In the genomic region with DNA sequence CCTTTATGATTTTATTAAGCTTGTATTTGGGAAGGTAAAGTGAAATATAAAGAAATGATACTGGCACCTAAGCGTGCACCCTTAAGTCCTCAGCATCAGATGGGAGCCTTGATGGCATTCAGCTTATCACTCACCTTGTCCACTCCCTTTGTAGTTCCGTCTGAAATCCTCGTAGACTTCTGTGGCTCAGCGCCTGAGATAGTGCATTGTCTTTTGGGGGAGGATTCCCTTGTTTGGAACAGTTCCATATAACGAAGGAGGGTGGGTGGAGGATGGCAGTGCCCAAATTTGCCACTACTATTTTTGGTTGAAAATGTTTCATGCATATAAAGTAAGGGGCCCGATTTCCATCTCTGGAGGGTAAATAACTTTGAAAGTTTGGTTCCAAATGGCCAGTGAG, we compare ENCODE assay signal across 9 mouse cellular contexts. TPM values are rescaled to one million over a fixed set of nuclear protein-coding genes. Genes with fewer than 3 reads are reported as not detected.
DNase-seq lines count a peak whose midpoint lies in the region; ATAC-seq lines count a peak whose summit lies in the region.
"Had no signal": no experiment of that assay in that cellular context is flagged by ENCODE, and none has a peak within 500 bp of the region (broad histone marks: within the 10 kb centered on the region; RNA-seq: fewer than 3 reads in every experiment).

No protein-coding gene starts in this region.

- no peak overlapping the region for H3K9ac ChIP-seq in kidney, embryonic 15.5 days
- no peak overlapping the region for H3K9ac ChIP-seq in embryonic facial prominence, embryonic 14.5 days (ENCODE audit: low read depth, low read length)
- no peak overlapping the region for H3K9ac ChIP-seq in intestine, embryonic 15.5 days
- H3K9ac ChIP-seq in midbrain, embryonic 16.5 days (ENCODE audit: low read depth, low read length): peak overlapping the region; percentile 83

- H3K4me1 ChIP-seq in kidney, embryonic 15.5 days: peaks cover 21% of the 10 kb centered on the region
- H3K4me1 ChIP-seq in embryonic facial prominence, embryonic 14.5 days (ENCODE audit: control insufficient read depth, insufficient read depth, low read length): peaks cover 11% of the 10 kb centered on the region; the same call in 1 of the 2 replicates
- 0 out of 2 replicates have a peak, but pooled peaks cover 8% of the 10 kb centered on the region for H3K4me1 ChIP-seq in intestine, embryonic 15.5 days (replicated peaks)
- H3K4me1 ChIP-seq in midbrain, embryonic 16.5 days (ENCODE audit: control insufficient read depth, insufficient read depth, low read length): peaks cover 9% of the 10 kb centered on the region

- no peak for DNase-seq in kidney, adult 18-20 months
- no peak for DNase-seq in embryonic facial prominence, embryonic 14.5 days (ENCODE audit: low spot score)
- no peak for DNase-seq in T-cell, adult 2 months (ENCODE audit: low spot score)
- DNase-seq in natural killer cell, adult 2 months (ENCODE audit: low spot score in 2 of 2): no peak
- no peak for DNase-seq in urinary bladder, postnatal 36 days (ENCODE audit: low spot score in 2 of 2)

- no peaks in the 10 kb centered on the region; the same call in 1 of the 2 replicates for H3K27me3 ChIP-seq in kidney, embryonic 15.5 days
- no peaks in the 10 kb centered on the region for H3K27me3 ChIP-seq in embryonic facial prominence, embryonic 14.5 days (replicated peaks; ENCODE audit: control insufficient read depth, insufficient read depth, low read length)
- no peaks in the 10 kb centered on the region for H3K27me3 ChIP-seq in intestine, embryonic 15.5 days (replicated peaks)
- no peaks in the 10 kb centered on the region for H3K27me3 ChIP-seq in midbrain, embryonic 16.5 days (ENCODE audit: control insufficient read depth, insufficient read depth, low read depth, low read length)

- no peak for ATAC-seq in kidney, embryonic 15.5 days (replicated peaks; ENCODE audit: low FRiP score)
- no peak for ATAC-seq in embryonic facial prominence, embryonic 14.5 days (ENCODE audit: low read depth)
- no peak for ATAC-seq in intestine, embryonic 15.5 days
- no peak for ATAC-seq in midbrain, embryonic 16.5 days

- no peak overlapping the region for H3K27ac ChIP-seq in kidney, embryonic 15.5 days
- H3K27ac ChIP-seq in embryonic facial prominence, embryonic 14.5 days (replicated peaks; ENCODE audit: low read depth, low read length): no peak overlapping the region
- H3K27ac ChIP-seq in intestine, embryonic 15.5 days: no peak overlapping the region
- 0 out of 2 replicates have a peak overlapping the region, but pooled peaks have one; percentile 6 for H3K27ac ChIP-seq in midbrain, embryonic 16.5 days (ENCODE audit: low read length)

- 66% methylated on average over 6 of the region's 6 CpGs for WGBS in kidney, embryonic 15.5 days
- WGBS in embryonic facial prominence, embryonic 14.5 days: 68% methylated on average over 6 of the region's 6 CpGs
- WGBS in intestine, embryonic 15.5 days: 60% methylated on average over 6 of the region's 6 CpGs
- 45% methylated on average over 6 of the region's 6 CpGs for WGBS in midbrain, embryonic 16.5 days

- H3K9me3 ChIP-seq in kidney, embryonic 15.5 days (replicated peaks): no peaks in the 10 kb centered on the region
- no peaks in the 10 kb centered on the region for H3K9me3 ChIP-seq in embryonic facial prominence, embryonic 14.5 days (ENCODE audit: control insufficient read depth, low read length)
- no peaks in the 10 kb centered on the region for H3K9me3 ChIP-seq in intestine, embryonic 15.5 days
- no peaks in the 10 kb centered on the region for H3K9me3 ChIP-seq in midbrain, embryonic 16.5 days (replicated peaks; ENCODE audit: control insufficient read depth, low read length, poor library complexity, severe bottlenecking)
- H3K9me3 ChIP-seq: G1E had no signal

- peak overlapping the region; percentile 74 for H3K4me3 ChIP-seq in kidney, embryonic 15.5 days (replicated peaks)
- H3K4me3 ChIP-seq in embryonic facial prominence, embryonic 14.5 days (ENCODE audit: low read depth, low read length): peak overlapping the region; percentile 70
- no peak overlapping the region for H3K4me3 ChIP-seq in intestine, embryonic 15.5 days (replicated peaks)
- peak overlapping the region; percentile 77 for H3K4me3 ChIP-seq in midbrain, embryonic 16.5 days (ENCODE audit: low read depth, low read length)

- H3K4me2 ChIP-seq in kidney, embryonic 15.5 days: peak overlapping the region; percentile 78
- H3K4me2 ChIP-seq in embryonic facial prominence, embryonic 14.5 days (ENCODE audit: low read depth, low read length): peak overlapping the region; percentile 63
- H3K4me2 ChIP-seq in intestine, embryonic 15.5 days (replicated peaks): peak overlapping the region; percentile 81; the same call in 1 of the 2 replicates
- peak overlapping the region; percentile 80 for H3K4me2 ChIP-seq in midbrain, embryonic 16.5 days (ENCODE audit: low read length)

- H3K36me3 ChIP-seq in kidney, embryonic 15.5 days: no peaks in the 10 kb centered on the region
- no peaks in the 10 kb centered on the region for H3K36me3 ChIP-seq in embryonic facial prominence, embryonic 14.5 days (ENCODE audit: control insufficient read depth, insufficient read depth, low read length)
- no peaks in the 10 kb centered on the region for H3K36me3 ChIP-seq in intestine, embryonic 15.5 days
- 0 out of 2 replicates have a peak, but pooled peaks cover 2% of the 10 kb centered on the region for H3K36me3 ChIP-seq in midbrain, embryonic 16.5 days (ENCODE audit: control insufficient read depth, insufficient read depth, low read length)

RNA-seq across cellular contexts. Expression of gene Ppp1r21, which starts 1.3 kb away (rescaled TPM):
- 26.4 and 26.8 TPM in 2 replicates for polyA plus RNA-seq in kidney, embryonic 15.5 days (2015; fragmentation: Nextera tagmentation; extraction: Ambion mirVana)
- polyA plus RNA-seq in embryonic facial prominence, embryonic 14.5 days (2014; fragmentation: Nextera tagmentation; extraction: Ambion mirVana): 23.5 and 24.1 TPM in 2 replicates
- 21.4 and 22.4 TPM in 2 replicates for polyA plus RNA-seq in intestine, embryonic 15.5 days (2015; fragmentation: Nextera tagmentation; extraction: Ambion mirVana)
- 37.9 and 39.5 TPM in 2 replicates for polyA plus RNA-seq in midbrain, embryonic 16.5 days (2015; fragmentation: Nextera tagmentation; extraction: Ambion mirVana)
